Mouse (Mus musculus) heart, embryonic 14.5 days (tissue): ENCODE measurements around the gene Cc2d1a. TPM values are rescaled to one million over a fixed set of nuclear protein-coding genes. Genes with fewer than 3 reads are reported as not detected.

Experiments
- ATAC-seq: fragments of 200-750 bp; cut with Nextera tagmentation; 2 replicates; pipeline ENCODE4 v1.8.0; 2017; ENCODE audit warnings: low read depth, moderate TSS enrichment; ENCODE audit not compliant: insufficient number of reproducible peaks, insufficient read depth, low FRiP score
- H3K27ac ChIP-seq, 2 experiments: fragments of 200-500 bp in 1 of 2; fragments of 300-500 bp in 1 of 2; sonication (generic) in 1 of 2; replicated peaks in 1 of 2; 2 replicates each; pipeline ENCODE4 v1.5.1; 2012 to 2014; ENCODE audit warnings: low read depth in 2 of 2, low read length in 2 of 2, control low read depth in 1 of 2, mild to moderate bottlenecking in 1 of 2, mixed read lengths in 1 of 2; ENCODE audit not compliant: control insufficient read depth in 1 of 2, insufficient read depth in 1 of 2
- H3K27me3 ChIP-seq: fragments of 300-500 bp; sonication (generic); 2 replicates; pipeline ENCODE4 v1.6.1; 2014; ENCODE audit warnings: mild to moderate bottlenecking, low read length, control low read depth; ENCODE audit not compliant: control insufficient read depth, insufficient read depth
- H3K36me3 ChIP-seq: fragments of 300-500 bp; sonication (generic); 2 replicates; pipeline ENCODE4 v1.6.1; 2014; ENCODE audit warnings: mild to moderate bottlenecking, control low read depth, low read length, mixed read lengths; ENCODE audit not compliant: control insufficient read depth, insufficient read depth
- H3K4me1 ChIP-seq, 2 experiments: fragments of 200-500 bp in 1 of 2; fragments of 300-500 bp in 1 of 2; sonication (generic) in 1 of 2; 2 replicates each; pipeline ENCODE4 v1.6.1; 2012 to 2014; ENCODE audit warnings: low read length in 2 of 2, control low read depth in 1 of 2, mixed read lengths in 1 of 2; ENCODE audit not compliant: control insufficient read depth in 2 of 2, insufficient read depth in 2 of 2
- H3K4me2 ChIP-seq: fragments of 300-500 bp; sonication (generic); 2 replicates; pipeline ENCODE4 v1.6.1; 2014; ENCODE audit warnings: mild to moderate bottlenecking, low read length
- H3K4me3 ChIP-seq, 2 experiments: fragments of 200-500 bp in 1 of 2; fragments of 300-500 bp in 1 of 2; sonication (generic) in 1 of 2; 2 replicates each; pipeline ENCODE4 v1.5.1; 2012 to 2014; ENCODE audit warnings: low read length in 2 of 2, mild to moderate bottlenecking in 2 of 2, control low read depth in 1 of 2, low read depth in 1 of 2, moderate library complexity in 1 of 2; ENCODE audit not compliant: control insufficient read depth in 1 of 2, insufficient read depth in 1 of 2
- H3K9ac ChIP-seq: fragments of 300-500 bp; sonication (generic); 2 replicates; pipeline ENCODE4 v1.6.1; 2014; ENCODE audit warnings: mild to moderate bottlenecking, low read length
- H3K9me3 ChIP-seq: fragments of 300-500 bp; sonication (generic); 2 replicates; pipeline ENCODE4 v1.6.1; 2016; ENCODE audit warnings: low read length, control low read depth; ENCODE audit not compliant: control insufficient read depth
- WGBS: fragments of 180-500 bp; shearing (Covaris S2); extraction: QIAGEN DNeasy Blood & Tissue Kit; methylation state at CpG from one replicate; pipeline ENCODE4 v1.1.7; 2014; 5-methylcytosine and 5-hydroxymethylcytosine counted together
- polyA plus RNA-seq: library from polyadenylated mRNA; unstranded; fragments of >200 nt; fragmentation: Nextera tagmentation; extraction: Ambion mirVana; gene quantifications from 2 replicates; pipeline ENCODE4 v1.2.1, GENCODE M21; 2014

The Cc2d1a gene
- polyA plus RNA-seq, 1 experiment from 2014 or later = 11.8 TPM

DNA sequence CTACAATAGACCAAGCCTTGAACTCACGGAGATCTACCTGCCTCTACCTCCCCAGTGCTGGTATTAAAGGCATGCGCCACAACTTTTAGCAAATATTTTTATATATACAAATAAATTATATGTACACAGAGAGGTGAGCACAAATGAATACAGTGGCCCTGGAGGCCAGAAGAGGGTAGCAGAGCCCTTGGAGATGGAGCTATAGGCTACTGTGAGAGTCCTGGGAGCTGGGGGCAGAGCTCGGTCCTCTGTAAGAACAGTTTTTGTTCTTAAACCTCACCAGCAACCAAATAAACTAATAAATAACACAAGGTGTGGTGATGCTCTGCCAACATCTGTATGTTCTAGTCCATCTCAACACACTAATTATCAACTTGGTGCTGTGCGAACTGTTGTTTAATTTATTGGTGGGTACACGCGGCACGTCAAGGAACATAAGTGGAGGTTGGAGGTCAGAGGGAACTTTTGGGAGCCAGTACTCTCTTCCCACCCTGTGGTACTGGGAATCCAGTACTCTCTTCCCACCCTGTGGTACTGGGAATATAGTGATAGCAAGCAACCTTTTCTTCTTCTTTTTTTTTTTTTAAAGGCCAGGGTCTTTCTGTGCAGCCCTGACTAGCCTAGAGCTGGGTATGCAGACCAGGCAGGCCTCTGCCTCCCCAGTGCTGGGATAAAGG is 42.6 kb upstream of the Cc2d1a start:
- H3K36me3 ChIP-seq = no peaks in the 10 kb centered on the region
- WGBS = 95% methylated on average over 7 of the region's 7 CpGs
- no peak overlapping the region for H3K4me2 ChIP-seq
- peaks cover 20 to 26% of the 10 kb centered on the region in 2 experiments for H3K4me1 ChIP-seq
- no peaks in the 10 kb centered on the region for H3K9me3 ChIP-seq
- no peak overlapping the region for H3K9ac ChIP-seq
- no peaks in the 10 kb centered on the region for H3K27me3 ChIP-seq
- H3K4me3 ChIP-seq = no peak overlapping the region
- no peak for ATAC-seq
- H3K27ac ChIP-seq = peak overlapping the region in 1 of 2 experiments; percentile 67; a peak in 2 of 4 replicates

DNA sequence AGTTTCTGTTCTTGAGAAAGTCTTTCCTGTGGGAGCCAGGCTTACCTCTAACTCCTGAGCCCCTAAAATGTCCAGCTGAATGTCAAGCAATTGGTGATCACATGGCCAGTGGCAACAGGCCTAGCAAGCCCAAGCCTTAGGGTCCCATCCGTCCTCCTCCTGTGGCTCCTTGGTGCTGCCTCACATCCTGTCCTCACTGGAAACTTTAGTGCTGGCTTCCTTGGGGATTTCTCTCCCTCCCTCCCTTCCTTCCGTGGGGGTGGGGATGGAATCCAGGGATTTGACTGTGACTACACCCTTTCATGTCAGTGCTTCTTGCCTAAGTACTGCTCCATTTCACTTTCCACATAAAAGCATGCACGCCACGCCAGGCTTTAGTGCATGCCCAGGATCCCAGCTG is 41.9 kb upstream of the Cc2d1a start:
- H3K36me3 ChIP-seq = no peaks in the 10 kb centered on the region
- H3K9ac ChIP-seq = no peak overlapping the region; the same call in 1 of the 2 replicates
- H3K27ac ChIP-seq = peak overlapping the region in 1 of 2 experiments; percentile 67; a peak in 3 of 4 replicates
- H3K27me3 ChIP-seq = no peaks in the 10 kb centered on the region
- no peak overlapping the region for H3K4me2 ChIP-seq
- H3K4me1 ChIP-seq = peaks cover 20 to 26% of the 10 kb centered on the region in 2 experiments
- no peaks in the 10 kb centered on the region for H3K9me3 ChIP-seq
- WGBS = 50% methylated on average over 4 of the region's 4 CpGs
- ATAC-seq = no peak
- H3K4me3 ChIP-seq = no peak overlapping the region

DNA sequence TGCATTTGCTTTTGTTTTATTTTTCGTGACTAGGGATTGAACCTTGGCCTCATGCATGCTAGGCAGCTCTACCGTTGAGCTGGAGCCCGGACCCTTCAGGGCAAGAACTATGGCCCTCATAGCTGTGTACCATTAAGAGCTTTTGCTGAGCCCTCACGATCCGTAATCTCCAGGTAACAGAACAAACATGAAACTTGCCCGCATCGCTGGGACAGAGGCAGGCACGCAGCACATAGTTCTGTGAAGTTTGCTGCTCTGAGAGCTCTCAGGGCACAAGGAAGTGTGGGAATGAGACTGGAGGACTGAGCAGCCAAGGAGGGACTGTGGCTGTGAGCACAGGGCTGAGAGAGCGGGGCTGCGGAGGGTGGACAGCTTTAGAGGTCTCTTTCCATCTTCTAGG is 40.9 kb upstream of the Cc2d1a start:
- 89% methylated on average over 10 of the region's 10 CpGs for WGBS
- no peaks in the 10 kb centered on the region for H3K27me3 ChIP-seq
- no peak for ATAC-seq
- peaks cover 24 to 32% of the 10 kb centered on the region in 2 experiments for H3K4me1 ChIP-seq
- H3K4me3 ChIP-seq = no peak overlapping the region
- H3K27ac ChIP-seq = no peak overlapping the region
- H3K36me3 ChIP-seq = no peaks in the 10 kb centered on the region
- no peak overlapping the region for H3K4me2 ChIP-seq
- H3K9me3 ChIP-seq = no peaks in the 10 kb centered on the region
- H3K9ac ChIP-seq = no peak overlapping the region

DNA sequence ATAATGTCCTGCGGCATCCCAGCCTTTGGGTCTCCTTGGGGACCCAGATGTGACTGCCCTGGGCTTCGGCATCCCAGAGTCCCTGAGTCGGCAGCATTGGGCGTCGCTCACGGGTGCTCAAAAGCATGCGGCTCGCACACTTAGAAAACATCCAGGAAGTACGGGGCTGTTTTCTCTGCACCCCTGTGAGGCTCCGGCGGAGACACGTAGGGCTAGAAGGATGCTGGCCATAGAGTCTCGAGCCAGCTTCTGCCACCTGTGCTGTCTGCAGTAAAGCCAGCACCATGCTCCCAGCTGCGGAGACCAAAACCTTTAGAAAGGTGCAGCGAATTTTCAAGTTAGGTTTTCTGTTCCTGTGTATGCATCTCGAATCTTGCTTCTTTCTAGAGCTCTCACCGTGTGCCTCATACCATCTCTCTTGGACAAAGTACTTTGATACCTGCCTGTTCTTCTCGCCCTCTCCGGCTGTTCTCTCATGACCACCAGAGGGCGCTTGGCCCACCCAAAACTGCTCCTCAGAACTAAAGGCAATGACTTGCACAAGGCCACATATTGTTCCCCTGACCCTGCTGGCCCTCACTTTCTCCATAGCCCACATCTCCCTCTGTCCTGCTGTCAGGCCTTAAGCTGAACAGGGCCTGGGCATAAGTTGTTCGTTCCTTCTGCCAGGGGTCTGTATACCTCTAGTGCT is 39.5 kb upstream of the Cc2d1a start:
- H3K4me1 ChIP-seq = peaks cover 20 to 29% of the 10 kb centered on the region in 2 experiments
- WGBS = 3% methylated on average over 21 of the region's 21 CpGs
- ATAC-seq = no peak

DNA sequence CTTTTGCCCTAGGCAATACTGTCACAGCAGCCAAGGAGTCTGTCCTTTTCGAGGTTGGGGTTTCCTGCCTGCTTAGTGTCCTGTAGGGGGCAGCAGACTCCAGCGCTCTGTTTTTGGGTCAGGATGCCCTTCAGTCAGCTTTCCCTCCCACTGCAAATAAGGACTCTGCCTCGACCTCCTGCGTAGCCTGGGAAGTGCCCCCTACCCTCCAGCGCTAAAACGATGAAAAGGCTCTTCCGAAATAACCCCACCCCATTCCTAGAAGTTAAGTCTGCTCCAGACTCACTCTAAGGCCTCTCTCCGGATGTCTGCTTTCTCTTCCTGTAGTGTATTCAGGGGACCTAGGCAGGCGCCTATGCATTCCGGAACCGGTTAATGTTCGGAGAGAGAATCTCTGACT is 38.8 kb upstream of the Cc2d1a start:
- peak overlapping the region; percentile 36 to 43 for H3K4me3 ChIP-seq
- no peaks in the 10 kb centered on the region for H3K27me3 ChIP-seq
- peak overlapping the region; percentile 91 for H3K4me2 ChIP-seq
- no peaks in the 10 kb centered on the region for H3K36me3 ChIP-seq
- under 1% methylated on average over 12 of the region's 12 CpGs for WGBS
- peak overlapping the region; percentile 65 for H3K9ac ChIP-seq
- no peaks in the 10 kb centered on the region for H3K9me3 ChIP-seq
- H3K27ac ChIP-seq = peak overlapping the region; percentile 4 to 51; a peak in 3 of 4 replicates
- peaks cover 14 to 24% of the 10 kb centered on the region in 2 experiments for H3K4me1 ChIP-seq
- ATAC-seq = 0 out of 2 replicates have a peak, but pooled peaks have one; percentile 23

More for the DNA sequence above, 39.5 kb upstream of the Cc2d1a start:
- Histone ChIP-seq H3K9me3 (no peaks in the 10 kb centered on the region), H3K4me3 (peak overlapping the region; percentile 36 to 43), H3K9ac (peak overlapping the region; percentile 65), H3K4me2 (peak overlapping the region; percentile 91), H3K27me3 (no peaks in the 10 kb centered on the region), H3K36me3 (no peaks in the 10 kb centered on the region), H3K27ac (peak overlapping the region; percentile 4 to 51; a peak in 3 of 4 replicates)

DNA sequence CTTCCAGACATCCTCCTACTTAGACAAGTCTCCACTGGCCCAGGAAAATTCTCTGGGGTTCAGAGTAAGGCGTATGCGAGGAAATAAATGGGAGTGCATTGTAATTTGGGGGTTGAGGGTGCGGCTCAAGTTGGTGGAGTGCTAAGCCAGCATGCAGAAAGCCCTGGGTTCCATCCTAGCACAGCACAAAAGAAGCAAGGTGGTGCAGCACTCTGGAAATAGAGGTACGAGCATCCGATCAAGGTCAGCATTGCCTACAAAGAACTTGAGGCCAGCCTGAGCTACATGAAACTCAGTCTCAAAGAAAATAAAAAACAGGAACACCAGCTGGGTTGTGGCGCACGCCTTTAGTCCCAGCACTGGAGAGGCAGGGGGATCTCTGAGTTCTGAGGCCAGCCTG is 37.4 kb upstream of the Cc2d1a start, which contains the start of gene Nanos3:
Gene Nanos3 (minus strand): TSS at position 101 of the 400 bp plus-strand sequence.
- Histone ChIP-seq H3K9me3 (no peaks in the 10 kb centered on the region), H3K27ac (peak within 1 kb of the TSS in 1 of 2 experiments; percentile 78; a peak in 1 of 4 replicates), H3K36me3 (no peaks in the 10 kb centered on the region), H3K4me3 (peak within 1 kb of the TSS; percentile 77 to 82), H3K9ac (peak within 1 kb of the TSS; percentile 97), H3K4me2 (peak within 1 kb of the TSS; percentile 92), H3K4me1 (peaks cover 20 to 35% of the 10 kb centered on the region in 2 experiments), H3K27me3 (no peaks in the 10 kb centered on the region)
- WGBS = 99% methylated on average over 7 of the region's 7 CpGs
- ATAC-seq = no peak

DNA sequence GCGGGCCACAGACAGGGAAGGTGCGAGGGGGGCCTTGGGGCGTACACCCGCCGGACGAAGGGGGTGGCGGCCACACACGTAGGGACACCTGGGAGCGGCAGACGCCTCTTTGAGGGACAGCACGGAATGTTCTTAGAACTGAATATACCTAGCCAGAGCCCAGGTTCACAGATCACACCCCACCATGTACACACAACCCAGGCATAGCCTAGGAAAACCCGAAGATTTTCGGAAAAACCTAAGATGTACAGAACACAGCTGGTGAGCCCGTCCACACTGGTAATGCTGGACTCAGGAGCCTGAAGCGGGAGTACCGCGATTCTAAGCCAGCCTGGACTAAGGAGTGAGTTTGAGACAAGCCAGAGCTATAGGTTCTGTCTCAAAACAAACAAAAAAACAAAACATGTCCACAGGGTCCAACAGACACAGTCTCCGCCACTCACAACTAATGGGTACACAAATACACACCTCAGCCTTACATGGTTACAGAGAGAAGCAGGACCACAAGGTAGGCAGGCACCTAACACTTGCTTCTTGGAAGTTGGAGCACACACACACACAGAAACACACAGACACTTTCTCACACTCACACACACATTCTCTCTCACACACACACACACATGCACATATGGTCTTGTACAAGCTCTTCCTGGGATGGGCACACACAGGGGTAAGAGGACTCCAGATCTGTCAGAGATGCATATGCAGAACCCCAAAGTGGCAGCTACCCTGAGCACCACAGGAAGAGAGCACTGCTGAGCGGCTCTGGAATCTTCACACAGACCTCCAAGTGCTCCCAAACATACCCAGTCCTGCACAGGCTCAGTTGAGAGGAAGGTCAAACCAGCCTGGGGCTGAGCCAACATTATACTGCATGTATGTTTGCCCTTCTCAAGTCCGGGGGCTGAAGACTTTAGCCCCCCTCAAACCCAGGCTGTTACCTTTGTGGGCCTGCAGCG is 36.6 kb upstream of the Cc2d1a start:
- no peaks in the 10 kb centered on the region for H3K27me3 ChIP-seq
- H3K36me3 ChIP-seq = no peaks in the 10 kb centered on the region
- peaks cover 25 to 43% of the 10 kb centered on the region in 2 experiments for H3K4me1 ChIP-seq
- H3K27ac ChIP-seq = peak overlapping the region; percentile 4 to 78; a peak in 3 of 4 replicates
- no peak for ATAC-seq
- WGBS = 19% methylated on average over 21 of the region's 21 CpGs
- H3K4me2 ChIP-seq = peak overlapping the region; percentile 92
- peak overlapping the region; percentile 77 to 82 for H3K4me3 ChIP-seq
- no peaks in the 10 kb centered on the region for H3K9me3 ChIP-seq
- H3K9ac ChIP-seq = peak overlapping the region; percentile 97
